Mouse (Mus musculus) spleen, postnatal 4 days (tissue): ENCODE results near the gene Cypt3.

ENCODE experiments used
- DNase-seq, 2 experiments: peaks; one replicate each; pipeline ENCODE4 v3.0.0; 2022; ENCODE audit warnings: low spot score in 2 of 2

Gene Cypt3

GRCm38 (mm10) chrX:153558293-153558692 is at the start of gene Cypt3:
Gene Cypt3 (plus strand): TSS chrX:153558593.
- DNase-seq: no peak

GRCm38 (mm10) chrX:153515491-153515890 is 42.9 kb upstream of the Cypt3 start:
- DNase-seq: no peak

- DNase-seq: no peak
Observed at GRCm38 (mm10) chrX:153528399-153528798, 30.0 kb upstream of the Cypt3 start.

- DNase-seq: no peak
Observed at GRCm38 (mm10) chrX:153556634-153557033, 1.8 kb upstream of the Cypt3 start.

- DNase-seq: no peak
Observed at GRCm38 (mm10) chrX:153564650-153565049, 6.3 kb downstream of the Cypt3 start.

GRCm38 (mm10) chrX:153599583-153599982 is 41.2 kb downstream of the Cypt3 start:
- DNase-seq: no peak
